In the genomic region with DNA sequence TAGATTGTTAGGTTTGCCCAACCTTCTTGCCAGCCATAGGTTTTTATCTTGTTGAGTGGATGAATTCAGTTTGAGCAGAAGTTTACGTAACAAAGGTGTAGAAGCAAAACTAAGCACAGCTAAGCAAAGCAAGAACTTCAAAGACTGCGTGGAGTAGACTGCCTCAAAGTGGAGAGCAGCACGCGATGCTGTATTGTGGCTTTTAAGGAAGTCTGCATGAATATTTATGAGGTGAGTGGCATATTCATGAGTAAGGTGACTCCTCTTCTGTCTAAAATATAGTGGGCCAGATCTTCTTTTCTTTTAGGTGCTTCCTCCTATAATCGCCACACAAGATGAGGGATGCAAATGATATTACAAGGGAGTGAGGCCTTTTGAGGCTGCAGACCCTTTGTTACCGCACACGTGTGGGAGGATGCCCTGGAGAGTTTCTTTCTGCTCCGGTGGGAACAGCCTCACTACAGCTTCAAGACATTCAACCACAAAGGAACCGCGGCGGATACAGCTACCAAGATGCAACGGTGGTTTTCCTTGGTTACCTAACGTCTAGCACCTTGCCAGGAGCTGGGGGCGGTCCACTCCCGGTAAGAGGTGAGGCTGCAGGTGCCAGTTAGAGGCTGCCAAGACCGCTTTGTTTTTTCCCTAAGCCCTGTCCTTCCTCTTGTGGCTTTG, we compare ENCODE assay signal across 9 mouse cellular contexts. TPM values are rescaled to one million over a fixed set of nuclear protein-coding genes. Genes with fewer than 3 reads are reported as not detected.
DNase-seq lines count a peak whose midpoint lies in the region; ATAC-seq and TF ChIP-seq lines count a peak whose summit lies in the region.
"Had no signal": no experiment of that assay in that cellular context is flagged by ENCODE, and none has a peak within 500 bp of the region (broad histone marks: within the 10 kb centered on the region; RNA-seq: fewer than 3 reads in every experiment).

No protein-coding gene starts in this region.

- peaks cover 7% of the 10 kb centered on the region; the same call in 1 of the 2 replicates for H3K4me1 ChIP-seq in neural tube, embryonic 12.5 days
- H3K4me1 ChIP-seq: liver, embryonic 15.5 days had no signal

- H3K27me3 ChIP-seq in neural tube, embryonic 12.5 days (replicated peaks) = no peaks in the 10 kb centered on the region

- H3K9ac ChIP-seq in neural tube, embryonic 12.5 days = peak overlapping the region; percentile 21; the same call in 1 of the 2 replicates
- H3K9ac ChIP-seq: liver, embryonic 15.5 days had no signal

- H3K27ac ChIP-seq in left cerebral cortex, adult 2 months = no peak overlapping the region
- no peak overlapping the region for H3K27ac ChIP-seq in neural tube, embryonic 12.5 days
- H3K27ac ChIP-seq: liver, embryonic 15.5 days had no signal

- 0 out of 2 replicates have a peak overlapping the region, but pooled peaks have one; percentile 0 for H3K4me3 ChIP-seq in left cerebral cortex, adult 2 months
- H3K4me3 ChIP-seq in neural tube, embryonic 12.5 days = peak overlapping the region; percentile 25; the same call in 1 of the 2 replicates
- H3K4me3 ChIP-seq: liver, embryonic 15.5 days had no signal

- no peaks in the 10 kb centered on the region for H3K36me3 ChIP-seq in neural tube, embryonic 12.5 days
- H3K36me3 ChIP-seq: liver, embryonic 15.5 days had no signal

- WGBS in neural tube, embryonic 12.5 days = 3% methylated on average over 16 of the region's 16 CpGs

- DNase-seq in left cerebral cortex, adult 2 months (ENCODE audit: extremely low spot score in 1 of 2, low spot score in 2 of 2) = peak in 1 of 2 experiments; percentile 18
- DNase-seq in left cerebral cortex, adult 9 months (ENCODE audit: low spot score in 2 of 2) = no peak
- peak; percentile 30 for DNase-seq in embryo, embryonic 11.5 days (ENCODE audit: low read depth, low spot score)
- peak; percentile 30 for DNase-seq in induced T-regulatory cell, adult 2 months (ENCODE audit: low read depth)
- DNase-seq in adrenal gland, adult 18-20 months (ENCODE audit: low spot score in 2 of 2) = no peak
- DNase-seq in frontal cortex, postnatal 10 days (ENCODE audit: low spot score in 2 of 2) = no peak
- no peak for DNase-seq in cerebellum, adult 18-20 months

- H3K4me2 ChIP-seq in neural tube, embryonic 12.5 days (replicated peaks) = peak overlapping the region; percentile 58
- H3K4me2 ChIP-seq: liver, embryonic 15.5 days had no signal

- peak; percentile 67 for ATAC-seq in neural tube, embryonic 12.5 days (ENCODE audit: low FRiP score, low read depth)

- no peaks in the 10 kb centered on the region for H3K9me3 ChIP-seq in neural tube, embryonic 12.5 days
- H3K9me3 ChIP-seq: liver, embryonic 15.5 days had no signal

- intact Hi-C loops in left cerebral cortex, adult 2 months (cut with DNase I) = loop anchor here (1.0 kb wide), 1 partner anchor 128 kb away; no protein-coding TSS in a partner anchor

- TF ChIP-seq CTCF in left cerebral cortex, adult 2 months (IDR thresholded peaks at IDR 0.05) = no peak

RNA-seq across cellular contexts. Expression of a gene that starts 16.2 kb away (rescaled TPM):
- total RNA-seq in left cerebral cortex, adult 2 months (2021) = 10 to 100 TPM; 27.5 to 27.8 TPM
- polyA plus RNA-seq in neural tube, embryonic 12.5 days (2016; fragmentation: Nextera tagmentation; extraction: Ambion mirVana) = 34.4 and 34.8 TPM in 2 replicates
- 10 to 100 TPM; 14.0 to 14.9 TPM for total RNA-seq in adrenal gland, adult 18-20 months (2021)

Comparison
In these comparisons a context has a peak if more than half of its experiments do, and no peak if none do; other contexts are left out.
1. DNase-seq: peak in embryo, embryonic 11.5 days (single experiment) and induced T-regulatory cell, adult 2 months (single experiment); none in left cerebral cortex, adult 9 months (0 of 2), adrenal gland, adult 18-20 months (0 of 2), frontal cortex, postnatal 10 days (0 of 2) and cerebellum, adult 18-20 months (0 of 2).